Mouse (Mus musculus): ENCODE measurements around the gene Peg3.
"Not testable (repeated sequence)": the region's sequence is repeated elsewhere in the genome, so short reads cannot be mapped to it uniquely, and the experiment has no call there.

Peg3 gene

DNA sequence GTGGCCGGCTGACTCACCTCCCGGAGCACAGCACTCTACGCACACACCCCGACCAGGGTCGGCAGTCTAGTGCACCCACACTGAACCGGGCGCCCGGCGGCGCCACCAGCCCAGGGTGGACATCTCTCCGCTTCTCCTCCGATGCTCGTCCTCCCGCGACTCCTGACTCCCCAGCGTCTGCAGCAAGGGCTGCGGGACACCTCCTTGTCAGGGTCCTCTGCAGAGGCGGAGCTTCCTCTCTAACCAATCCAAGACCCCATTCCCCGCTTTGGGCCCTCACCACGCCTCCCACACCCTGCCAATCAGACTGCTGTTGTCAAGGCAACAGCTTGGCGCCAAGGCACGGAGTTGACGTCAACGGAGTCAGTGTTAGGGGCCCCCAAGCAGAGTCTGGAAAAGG, at the start of gene Peg3, which contains the start of gene Usp29:
Gene Peg3, minus strand, starts transcription at position 191 of the 400 bp plus-strand sequence.
Gene Usp29, plus strand, starts transcription at position 338 of the 400 bp plus-strand sequence.
- DNase-seq (ENCODE audit: inconsistent age in 2 of 2, low spot score in 1 of 2) = peak; percentile 80 to 87

DNA sequence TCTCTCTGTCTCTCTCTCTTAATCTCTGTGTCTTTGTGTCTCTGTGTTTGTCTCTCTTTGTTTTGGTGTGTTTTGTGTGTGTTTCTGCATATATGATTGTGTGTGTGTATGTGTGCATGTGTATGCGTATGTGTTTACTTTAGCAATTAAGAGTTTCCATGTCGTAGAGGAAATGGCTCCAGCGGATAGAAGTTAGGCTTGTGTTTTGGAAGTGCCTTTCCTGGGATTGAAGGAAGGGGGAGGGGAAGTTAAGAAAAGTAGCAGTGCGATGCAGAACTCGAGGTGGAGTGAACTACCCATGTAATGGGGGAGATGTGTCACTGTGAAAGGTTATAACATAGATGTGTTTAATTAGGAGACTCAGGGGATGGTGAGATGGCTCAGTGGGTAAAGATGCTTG, 48.9 kb upstream of the Peg3 start:
- no peak for DNase-seq (ENCODE audit: inconsistent age in 2 of 2, low spot score in 1 of 2)

DNA sequence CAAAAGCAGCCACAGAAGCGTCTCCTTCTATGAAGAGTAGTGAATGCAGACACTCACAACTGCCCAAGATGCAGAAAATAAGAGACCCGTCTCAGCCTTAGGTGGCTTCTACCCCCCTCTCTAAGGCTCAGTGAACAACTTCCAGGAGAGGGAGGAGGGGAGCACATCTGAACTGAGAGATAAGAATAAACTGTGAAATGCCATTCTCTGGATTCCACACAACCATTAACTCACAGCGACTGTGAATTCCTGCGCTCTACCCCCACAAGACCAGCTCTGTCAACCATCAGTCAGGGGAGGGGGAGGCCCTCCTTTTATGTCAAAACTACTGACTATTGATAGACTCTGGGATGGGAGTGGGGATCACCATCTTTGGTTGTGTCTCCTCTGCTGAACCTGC, 47.5 kb upstream of the Peg3 start:
- DNase-seq (ENCODE audit: inconsistent age in 2 of 2, low spot score in 1 of 2) = no peak

DNA sequence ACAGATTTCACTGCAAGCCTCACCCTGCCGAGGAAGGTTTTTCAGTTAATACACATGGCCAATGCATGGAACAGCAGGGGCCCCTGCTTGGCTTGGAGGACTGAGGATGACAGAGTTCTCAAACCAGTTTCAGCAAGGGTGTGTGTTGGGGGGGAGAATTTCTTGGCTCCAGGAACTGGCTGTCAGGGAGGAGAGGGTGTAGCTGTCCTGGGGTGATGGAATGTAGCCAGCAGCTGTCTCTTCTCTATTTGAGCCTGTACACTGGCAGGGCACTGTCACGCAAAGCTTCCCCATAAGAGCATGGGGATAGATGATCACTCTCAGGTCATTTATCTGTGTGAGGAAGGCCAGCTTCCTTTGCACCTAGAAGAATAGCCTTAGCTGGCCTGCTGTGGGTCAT, 46.9 kb upstream of the Peg3 start:
- DNase-seq (ENCODE audit: inconsistent age in 2 of 2, low spot score in 1 of 2) = no peak

DNA sequence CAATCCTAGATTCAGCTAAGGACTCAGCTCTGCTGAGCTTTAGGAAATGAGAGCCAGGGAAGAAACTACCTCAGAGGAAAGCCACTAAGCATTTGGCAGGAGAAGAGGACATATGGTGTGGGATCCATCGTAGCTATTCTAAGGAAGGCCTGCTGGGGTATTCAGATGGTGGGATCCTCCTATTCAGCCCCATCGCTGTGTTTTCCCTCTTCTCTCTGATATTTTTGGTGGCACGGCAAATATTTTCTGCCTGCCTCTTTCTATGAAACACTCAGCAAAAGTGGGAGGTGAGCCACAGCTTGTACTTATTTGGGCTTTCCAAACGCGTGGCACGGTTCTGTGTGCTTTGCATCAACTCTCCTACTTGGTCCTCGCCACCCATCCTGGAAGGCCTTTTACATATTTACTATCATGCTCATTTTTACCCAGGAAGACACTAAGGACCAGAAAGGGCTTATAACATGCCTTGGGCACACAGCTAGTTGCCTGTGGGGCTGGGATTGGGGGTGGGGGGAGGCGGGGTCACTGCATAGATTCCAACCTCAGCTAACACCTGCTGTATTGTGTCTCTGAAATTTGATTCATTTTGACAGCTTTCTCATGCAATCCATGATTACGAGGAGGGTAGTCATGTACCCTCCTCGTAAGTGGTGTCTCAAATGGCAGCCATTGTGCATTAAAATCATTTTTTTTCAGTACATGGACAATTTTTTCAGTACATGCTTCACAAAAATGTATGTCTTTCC, 46.3 kb upstream of the Peg3 start:
- no peak for DNase-seq (ENCODE audit: inconsistent age in 2 of 2, low spot score in 1 of 2)

DNA sequence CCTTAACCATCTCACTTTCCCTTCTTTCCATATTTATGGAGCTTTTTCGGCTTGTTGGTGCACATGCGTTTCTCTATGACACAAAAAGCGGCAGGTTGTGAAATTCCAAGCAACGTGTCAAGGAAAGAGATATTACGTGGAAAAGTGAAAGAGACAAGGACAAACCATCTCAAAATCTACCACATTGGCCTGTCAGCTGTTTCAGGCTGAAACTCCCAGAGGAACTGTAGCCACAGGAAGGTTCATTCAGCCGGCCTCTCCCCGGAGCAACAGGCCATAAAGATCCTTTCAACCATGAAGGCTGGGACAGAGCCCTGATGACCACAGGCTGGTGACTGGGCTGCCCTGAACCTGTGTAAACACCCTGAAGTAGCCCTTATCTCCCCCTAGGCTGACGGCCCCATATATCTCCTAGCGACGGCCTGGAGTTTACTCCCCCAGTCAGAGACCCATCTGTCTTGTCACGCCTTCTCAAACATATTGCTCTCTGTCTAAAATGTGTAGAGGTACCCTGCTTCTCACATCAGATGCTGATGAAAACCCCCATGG, 43.7 kb upstream of the Peg3 start:
- DNase-seq (ENCODE audit: inconsistent age in 2 of 2, low spot score in 1 of 2) = not testable (repeated sequence)

DNA sequence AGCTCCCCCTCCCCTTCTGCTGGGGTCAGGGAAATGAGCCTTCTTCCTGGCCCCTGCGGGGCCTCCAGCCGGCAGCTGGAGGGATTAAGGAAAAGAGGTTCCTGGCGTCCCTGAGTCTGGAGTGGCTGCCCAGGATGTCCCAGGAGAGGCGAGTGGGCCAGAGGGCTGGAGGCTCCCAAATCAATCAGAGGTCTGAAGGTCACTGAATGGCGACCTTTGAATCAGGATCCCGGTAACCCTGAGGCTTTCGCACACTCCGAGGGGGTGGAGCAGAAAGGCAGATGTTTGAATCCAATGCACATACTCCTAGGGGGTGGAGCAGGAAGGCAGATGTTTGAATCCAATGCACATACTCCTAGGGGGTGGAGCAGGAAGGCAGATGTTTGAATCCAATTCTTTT, 40.1 kb upstream of the Peg3 start:
- DNase-seq (ENCODE audit: inconsistent age in 2 of 2, low spot score in 1 of 2) = peak; percentile 22 to 43

DNA sequence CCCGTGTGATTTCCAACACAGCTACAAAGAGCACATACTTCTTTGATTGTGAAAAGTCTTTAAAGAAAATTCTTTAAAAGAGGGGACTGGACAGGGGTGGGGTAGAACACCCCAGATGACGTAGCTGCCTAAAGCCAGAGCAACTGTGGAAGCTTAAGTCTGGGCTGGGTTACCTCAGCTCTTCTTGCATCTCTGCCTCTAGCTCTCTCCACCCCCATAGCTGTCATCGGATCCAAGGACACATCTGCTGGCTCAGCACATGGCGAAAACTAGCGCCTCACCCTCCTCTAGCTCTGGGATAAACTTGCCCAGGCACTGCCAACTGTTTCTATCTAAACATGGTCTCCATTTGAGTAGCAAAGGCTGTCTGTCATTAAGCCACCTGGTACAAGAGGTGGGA, 35.0 kb upstream of the Peg3 start:
- DNase-seq (ENCODE audit: inconsistent age in 2 of 2, low spot score in 1 of 2) = no peak

DNA sequence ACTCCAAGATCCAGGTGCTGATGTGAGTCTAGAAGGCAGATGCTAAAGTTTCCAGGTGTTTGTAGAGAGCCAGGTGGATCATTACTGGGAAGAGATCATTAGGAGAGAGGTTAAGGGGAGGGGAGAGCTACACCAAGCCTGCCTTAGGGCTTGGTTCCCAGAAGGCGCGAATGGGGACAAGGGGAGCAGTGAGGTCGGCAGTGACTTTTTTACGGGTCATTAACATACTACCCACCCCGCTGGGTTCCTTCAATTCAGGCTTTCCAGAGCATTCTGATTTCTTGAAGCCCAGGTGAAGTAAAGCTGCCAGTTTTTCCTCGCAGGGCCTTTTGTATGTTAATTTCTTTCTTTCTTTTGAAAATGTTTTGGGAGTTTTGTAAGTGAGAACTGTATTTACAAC, 29.9 kb upstream of the Peg3 start:
- no peak for DNase-seq (ENCODE audit: inconsistent age in 2 of 2, low spot score in 1 of 2)

DNA sequence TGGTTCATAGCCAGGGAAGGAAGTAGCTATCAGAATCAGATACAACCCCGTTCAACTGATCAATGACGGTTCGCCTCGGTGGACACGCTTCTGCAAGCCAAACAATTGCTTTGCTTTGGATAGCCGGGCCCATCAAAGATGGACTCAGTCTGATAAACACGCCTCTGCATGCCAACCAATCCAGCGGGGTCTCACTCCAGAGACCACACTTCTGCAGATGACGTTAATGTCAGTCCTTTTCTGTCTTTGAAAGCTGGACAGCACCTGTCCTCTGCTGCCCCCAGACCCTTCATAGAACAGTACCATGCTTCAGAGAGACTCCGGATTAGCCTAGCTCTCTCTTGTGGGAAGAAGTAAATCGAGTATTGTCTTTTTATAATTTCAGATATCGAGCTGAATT, 29.5 kb upstream of the Peg3 start:
- DNase-seq (ENCODE audit: inconsistent age in 2 of 2, low spot score in 1 of 2) = no peak

DNA sequence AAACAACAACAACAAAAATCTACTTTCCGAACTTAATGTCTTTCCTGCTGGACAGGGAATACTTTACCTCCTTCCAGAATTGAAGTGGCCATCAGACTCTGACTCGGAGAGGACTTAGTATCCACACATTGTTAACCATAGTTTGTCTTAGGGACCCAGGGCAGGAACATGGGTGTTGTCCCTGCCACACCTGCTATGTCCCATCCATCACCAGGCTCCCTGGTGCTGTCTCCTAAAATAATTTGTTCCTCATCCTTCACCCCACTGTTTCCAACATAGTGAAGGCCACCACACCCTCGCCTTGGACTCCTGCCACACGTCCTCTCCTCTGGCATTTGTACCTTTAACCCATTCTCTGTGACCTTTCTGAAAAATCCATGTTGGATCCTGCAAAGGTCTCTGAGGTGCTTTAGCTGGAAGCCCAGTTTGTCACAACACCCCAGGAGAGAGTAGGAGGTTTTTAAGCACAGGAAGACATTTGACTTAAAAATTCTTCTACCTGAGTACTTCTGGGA, 26.6 kb upstream of the Peg3 start:
- no peak for DNase-seq (ENCODE audit: inconsistent age in 2 of 2, low spot score in 1 of 2)

DNA sequence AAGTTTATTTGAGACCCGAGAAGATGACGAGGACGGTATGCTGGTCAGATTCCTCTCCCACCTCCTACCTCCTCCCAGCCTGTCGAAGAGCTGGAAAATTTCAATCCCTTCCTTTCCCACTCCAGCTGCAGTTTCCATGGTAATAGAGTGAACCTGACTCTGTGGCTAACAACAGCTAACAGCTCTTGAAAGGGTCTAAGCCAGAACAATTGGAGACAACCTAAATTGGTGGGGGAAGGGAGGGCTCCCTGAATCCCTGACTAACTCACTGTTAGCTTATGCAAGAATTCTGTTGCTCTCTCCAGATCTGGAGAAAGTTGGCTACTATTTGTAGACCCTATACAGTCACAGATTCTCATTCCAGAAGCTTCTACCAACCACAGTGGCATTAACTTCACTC, 23.2 kb upstream of the Peg3 start:
- DNase-seq (ENCODE audit: inconsistent age in 2 of 2, low spot score in 1 of 2) = no peak

DNA sequence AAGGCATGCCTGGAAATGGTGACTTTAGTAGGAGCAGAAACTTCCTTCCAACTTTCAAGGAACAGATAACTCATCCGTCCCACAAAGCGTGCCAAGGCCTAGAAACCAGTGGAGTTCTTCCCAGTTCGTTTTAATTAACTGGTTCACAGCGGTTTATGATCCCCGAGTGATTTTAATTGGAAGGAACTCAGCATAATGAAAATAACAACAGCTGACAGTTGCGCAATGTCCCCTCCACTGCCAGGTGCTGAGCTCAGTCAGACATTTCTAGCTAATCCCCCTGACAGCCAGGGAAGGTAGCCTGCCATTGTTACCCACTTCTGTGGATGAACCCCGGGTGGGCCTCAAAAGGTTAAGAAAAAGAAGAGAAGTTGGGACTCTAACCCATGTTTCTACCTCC, 19.0 kb upstream of the Peg3 start:
- peak in 1 of 2 experiments; percentile 23 for DNase-seq (ENCODE audit: inconsistent age in 2 of 2, low spot score in 1 of 2)

DNA sequence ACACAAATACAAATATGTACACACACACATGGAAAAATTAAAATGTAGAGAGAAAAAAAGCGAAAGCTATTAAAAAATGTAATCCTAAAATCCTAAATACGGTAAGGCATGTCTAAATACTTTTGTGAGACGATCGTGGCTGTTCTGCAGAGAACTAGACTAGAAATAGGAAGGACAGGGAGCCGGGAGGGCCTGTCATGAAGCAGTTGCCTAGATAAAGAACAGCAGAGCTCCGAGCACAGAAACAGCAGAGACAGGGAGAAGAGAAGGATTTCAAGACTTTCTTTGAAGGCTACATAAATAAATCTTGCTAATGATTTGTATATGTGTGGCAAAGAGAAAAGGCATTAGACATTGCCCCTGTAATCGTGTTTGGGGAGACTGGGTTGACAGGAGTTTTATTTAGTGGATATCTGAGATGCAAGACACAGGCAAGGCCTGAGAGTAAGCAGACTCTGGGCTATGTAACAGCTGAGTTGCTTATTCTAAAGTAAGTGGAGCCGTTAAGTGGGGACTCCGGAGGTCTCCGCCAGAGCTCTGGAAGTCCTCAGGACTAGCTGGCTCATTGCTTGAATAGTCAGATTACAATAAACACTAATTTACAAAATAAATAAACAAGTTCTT, 14.2 kb upstream of the Peg3 start:
- DNase-seq (ENCODE audit: inconsistent age in 2 of 2, low spot score in 1 of 2) = no peak

DNA sequence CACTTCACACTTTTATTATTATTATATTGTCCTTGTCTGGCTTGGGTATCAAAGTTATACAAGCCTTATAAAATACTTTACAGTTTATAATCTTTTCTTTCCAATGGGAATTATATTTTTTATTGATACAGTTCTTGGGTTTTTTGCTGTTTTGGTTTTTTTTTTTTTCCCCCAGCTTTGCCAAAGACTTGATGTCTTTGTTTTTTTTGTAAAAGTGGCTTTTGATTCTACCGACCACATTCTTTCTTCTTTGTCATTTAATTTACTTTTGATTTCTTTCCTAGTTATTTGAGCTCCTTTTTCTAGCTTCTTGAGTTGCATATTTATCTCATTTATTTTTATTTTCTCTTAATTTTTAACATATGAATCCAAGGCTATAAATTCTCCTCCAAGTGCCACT, 5.8 kb upstream of the Peg3 start:
- DNase-seq (ENCODE audit: inconsistent age in 2 of 2, low spot score in 1 of 2) = no peak

DNA sequence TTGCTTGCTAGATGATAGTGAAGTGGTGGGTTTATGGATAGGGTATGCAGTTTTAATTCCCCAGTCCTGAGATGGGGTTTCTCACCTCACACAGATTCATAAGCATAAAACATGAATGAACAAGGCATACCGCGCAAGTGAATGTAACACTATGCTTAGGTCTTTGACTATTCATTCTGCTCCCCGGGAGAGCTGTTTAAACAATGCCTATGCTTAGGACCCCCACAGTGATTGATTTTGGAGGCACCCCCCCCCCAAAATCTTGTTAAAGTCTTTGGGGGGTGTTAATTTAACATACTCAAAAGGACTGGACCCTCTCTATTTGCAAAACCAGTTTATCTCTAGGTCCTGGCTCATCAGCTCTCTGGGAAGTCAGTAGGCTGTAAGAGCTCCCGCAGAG, 1.7 kb upstream of the Peg3 start:
- no peak for DNase-seq (ENCODE audit: inconsistent age in 2 of 2, low spot score in 1 of 2)

DNA sequence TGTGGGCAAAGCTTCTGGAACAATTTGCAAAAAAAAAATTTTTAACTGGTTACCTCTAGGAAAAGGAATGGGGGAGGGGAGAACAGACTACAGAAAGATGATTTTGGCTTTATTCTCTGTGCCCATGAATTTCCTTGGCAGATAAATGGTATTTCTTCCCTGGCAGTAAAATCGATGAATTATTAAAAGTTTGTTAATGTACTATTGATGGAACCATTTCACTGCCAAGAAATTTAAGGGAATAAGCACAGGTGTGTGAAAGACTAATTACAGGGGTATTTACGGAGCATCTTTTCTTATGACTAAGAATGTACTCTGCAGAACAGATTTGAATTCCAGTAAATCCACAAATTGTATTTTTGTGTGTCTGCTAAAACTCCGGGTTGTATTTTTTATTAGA, 1.1 kb upstream of the Peg3 start:
- DNase-seq (ENCODE audit: inconsistent age in 2 of 2, low spot score in 1 of 2) = no peak

DNA sequence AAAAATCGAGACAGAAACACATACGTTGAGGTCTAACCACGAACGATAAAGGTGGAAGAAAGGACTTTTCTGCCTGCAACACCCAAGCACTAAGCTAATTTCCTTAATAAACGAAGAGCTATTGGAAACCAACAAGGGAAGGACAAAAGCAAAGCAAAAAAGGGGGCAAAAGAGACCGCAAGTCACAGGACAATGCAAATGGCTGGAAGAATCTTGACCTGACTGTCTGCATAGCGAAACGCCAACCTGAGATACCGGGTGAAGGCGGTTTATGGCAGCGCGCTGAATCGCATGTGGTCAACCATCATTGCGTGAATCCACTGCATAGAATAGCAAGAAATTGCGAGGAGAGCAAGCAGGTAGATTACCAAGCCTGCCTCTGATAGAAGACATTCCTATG, 570 bp upstream of the Peg3 start:
- peak in 1 of 2 experiments; percentile 32 for DNase-seq (ENCODE audit: inconsistent age in 2 of 2, low spot score in 1 of 2)

DNA sequence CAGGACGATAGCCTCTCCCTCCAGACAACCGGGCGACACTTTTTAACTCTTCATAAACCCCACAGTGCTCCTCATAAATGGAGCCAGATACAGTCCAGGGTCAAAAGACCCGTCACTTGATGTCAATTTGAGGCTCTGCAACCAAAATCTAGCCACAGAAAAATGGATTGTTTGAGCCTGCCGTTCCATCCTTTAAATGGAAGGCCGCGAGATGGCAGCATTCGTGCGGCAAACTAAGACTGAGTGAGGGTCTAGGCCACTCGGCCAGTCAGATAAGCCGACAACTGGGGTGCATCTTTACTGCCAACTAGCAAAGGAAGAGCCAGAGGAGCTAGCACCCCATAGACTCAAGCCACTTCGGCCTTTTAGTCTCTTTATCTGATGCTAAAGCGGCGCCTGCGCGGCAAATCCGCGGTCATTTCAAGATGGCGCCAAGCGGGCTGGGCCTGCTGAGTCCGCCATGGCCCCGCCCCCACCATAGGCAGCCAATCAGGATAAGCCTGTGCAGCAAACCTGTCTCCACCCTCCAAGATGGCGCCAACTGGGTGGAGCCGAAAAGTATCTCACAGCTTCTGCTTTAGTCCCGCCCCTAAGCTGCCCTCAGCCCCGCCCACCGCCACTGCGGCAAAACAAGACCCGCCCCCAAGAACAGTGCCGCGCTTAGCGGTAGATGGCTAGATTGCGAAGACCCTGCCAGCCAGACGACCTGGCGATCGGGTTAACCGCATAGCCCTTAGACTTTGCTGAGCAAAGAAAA, 992 bp downstream of the Peg3 start:
- peak; percentile 95 to 97 for DNase-seq (ENCODE audit: inconsistent age in 2 of 2, low spot score in 1 of 2)

DNA sequence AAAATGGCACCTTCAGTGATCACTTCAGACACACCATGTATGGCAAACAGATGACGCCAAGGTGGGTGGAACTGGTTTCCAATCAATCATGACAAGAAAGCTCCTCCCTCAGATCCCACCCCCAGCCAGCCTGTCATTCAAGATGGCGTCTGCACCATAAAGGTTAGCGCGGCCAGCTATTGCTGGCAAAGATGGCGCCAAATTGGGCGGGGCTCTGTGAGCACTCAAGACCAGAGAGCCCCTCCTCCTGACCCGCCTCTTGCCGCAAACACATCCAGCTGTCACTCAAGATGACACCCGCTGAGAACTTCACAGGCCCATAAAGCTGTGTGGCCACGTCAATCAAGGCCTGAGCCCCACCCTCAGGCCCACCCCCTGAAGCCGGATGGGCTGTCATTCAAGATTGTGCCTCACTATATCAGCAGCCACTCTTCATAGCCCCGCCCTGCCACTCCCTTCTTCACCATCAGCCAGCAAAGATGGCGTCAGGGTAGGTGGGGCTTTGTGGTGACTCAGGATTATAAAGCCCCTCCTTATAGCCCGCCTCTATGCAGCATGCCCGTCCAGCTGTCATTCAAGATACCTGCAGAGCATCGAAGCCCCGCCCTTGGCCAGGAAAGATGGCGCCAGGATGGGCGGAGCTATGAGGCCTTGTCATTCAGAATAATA, 1.8 kb downstream of the Peg3 start:
- DNase-seq (ENCODE audit: inconsistent age in 2 of 2, low spot score in 1 of 2) = peak; percentile 94 to 95

Data from adrenal gland, adult (tissue).